Mouse (Mus musculus) Patski (cell line): ENCODE measurements around the gene Tifab. TPM values are rescaled to one million over a fixed set of nuclear protein-coding genes. Genes with fewer than 3 reads are reported as not detected.

Experiments used
- ATAC-seq: fragments of 100-300 bp; one replicate; pipeline ENCODE4 v1.8.0; 2021
- CTCF ChIA-PET: fragments of 350-600 bp; sonication (Branson Sonifier 250); formaldehyde crosslinking; loops from one replicate; lab custom pipeline; 2022; ENCODE audit warnings: inconsistent platforms; lab: Charles Lee
- POLR2A ChIA-PET: fragments of 350-600 bp; sonication (Branson Sonifier 250); formaldehyde crosslinking; loops from one replicate; lab custom pipeline; 2022; ENCODE audit warnings: antibody characterized with exemption, inconsistent platforms; lab: Charles Lee
- DNase-seq: peaks from one replicate; pipeline ENCODE4 v3.0.0-alpha.2; 2011; ENCODE audit warnings: low read depth, low spot score
- H3K27me3 ChIP-seq: fragments of 371-371 bp; one replicate; pipeline ENCODE4 v1.5.1; 2021
- CTCF ChIP-seq: fragments of 100-300 bp; IDR thresholded peaks from one replicate; pipeline ENCODE4 v1.5.1; 2021
- in situ Hi-C: fragments of 300-500 bp; cut with MboI; formaldehyde crosslinking; loops from 3 replicates; pipeline ENCODE4 v1.11.1; 2018; ENCODE audit warnings: low pct_unique_long_range_greater_than_20kb, mixed read lengths
- polyA plus RNA-seq: library from polyadenylated mRNA; unstranded; gene quantifications from one replicate; pipeline ENCODE4 v1.2.3, GENCODE M21; 2021

Gene Tifab
- polyA plus RNA-seq, 1 experiment from 2014 or later, result not detected

GRCm38 (mm10) chr13:56129578-56129977, 49.1 kb downstream of the Tifab start:
- no peak for TF ChIP-seq CTCF
- CTCF ChIA-PET, result no interaction called here
- ATAC-seq, result no peak
- no peaks in the 10 kb centered on the region for H3K27me3 ChIP-seq
- POLR2A ChIA-PET, result no interaction called here
- in situ Hi-C loops, result no loop called here
- no peak for DNase-seq

GRCm38 (mm10) chr13:56129014-56129413, 49.7 kb downstream of the Tifab start:
- ChIA-PET CTCF (no interaction called here), POLR2A (no interaction called here)
- no peak for TF ChIP-seq CTCF

GRCm38 (mm10) chr13:56125632-56126031, 53.1 kb downstream of the Tifab start:
- ATAC-seq (no peak), DNase-seq (no peak)
- H3K27me3 ChIP-seq, result no peaks in the 10 kb centered on the region
- ChIA-PET CTCF (interaction anchor here (1.4 kb wide), 1 partner anchor 8 kb away, joined by 6 read pairs; no protein-coding TSS in a partner anchor), POLR2A (no interaction called here)
- TF ChIP-seq CTCF, result no peak
- in situ Hi-C loops, result no loop called here

More at GRCm38 (mm10) chr13:56129014-56129413, 49.7 kb downstream of the Tifab start:
- DNase-seq (no peak), ATAC-seq (no peak)
- in situ Hi-C loops, result no loop called here
- no peaks in the 10 kb centered on the region for H3K27me3 ChIP-seq

Other genes with a start within 250 kb of the Tifab start
- 185 TPM for gene H2afy, start 42.5 kb downstream of the Tifab start, polyA plus RNA-seq
- gene Neurog1, start 73.3 kb upstream of the Tifab start, polyA plus RNA-seq, result 0.04 TPM
- gene Cxcl14, start 117.7 kb upstream of the Tifab start, polyA plus RNA-seq, result 7.7 TPM
- not detected for gene Gm3045, start 247.7 kb upstream of the Tifab start, polyA plus RNA-seq